Mouse (Mus musculus) liver, embryonic 12.5 days (tissue): ENCODE results near the gene Ddx52. TPM values are rescaled to one million over a fixed set of nuclear protein-coding genes. Genes with fewer than 3 reads are reported as not detected.

Source experiments
- ATAC-seq: fragments of 200-750 bp; cut with Nextera tagmentation; 2 replicates; pipeline ENCODE4 v1.8.0; 2017; ENCODE audit warnings: moderate number of reproducible peaks, mild to moderate bottlenecking, moderate library complexity
- H3K27ac ChIP-seq: fragments of 300-500 bp; sonication (generic); 2 replicates; pipeline ENCODE4 v1.5.1; 2016; ENCODE audit warnings: mild to moderate bottlenecking
- H3K27me3 ChIP-seq: fragments of 300-500 bp; sonication (generic); replicated peaks from 2 replicates; pipeline ENCODE4 v1.6.1; 2016; ENCODE audit warnings: mild to moderate bottlenecking, moderate library complexity
- H3K36me3 ChIP-seq: fragments of 300-500 bp; sonication (generic); 2 replicates; pipeline ENCODE4 v1.6.1; 2016; ENCODE audit warnings: mild to moderate bottlenecking, moderate library complexity
- H3K4me1 ChIP-seq: fragments of 300-500 bp; sonication (generic); 2 replicates; pipeline ENCODE4 v1.6.1; 2016
- H3K4me2 ChIP-seq: fragments of 300-500 bp; sonication (generic); 2 replicates; pipeline ENCODE4 v1.6.1; 2016; ENCODE audit warnings: mild to moderate bottlenecking, moderate library complexity
- H3K4me3 ChIP-seq: fragments of 300-500 bp; sonication (generic); 2 replicates; pipeline ENCODE4 v1.5.1; 2016; ENCODE audit warnings: mild to moderate bottlenecking, moderate library complexity
- H3K9ac ChIP-seq: fragments of 300-500 bp; sonication (generic); 2 replicates; pipeline ENCODE4 v1.6.1; 2016; ENCODE audit warnings: mild to moderate bottlenecking, moderate library complexity
- H3K9me3 ChIP-seq: fragments of 300-500 bp; sonication (generic); replicated peaks from 2 replicates; pipeline ENCODE4 v1.6.1; 2016; ENCODE audit warnings: mild to moderate bottlenecking, moderate library complexity
- WGBS: fragments of 180-500 bp; shearing (Covaris S2); methylation state at CpG from one replicate; pipeline ENCODE4 v1.1.7; 2016; ENCODE audit not compliant: insufficient replicate concordance; 5-methylcytosine and 5-hydroxymethylcytosine counted together
- polyA plus RNA-seq: library from polyadenylated mRNA; unstranded; fragments of >200 nt; fragmentation: Nextera tagmentation; extraction: Ambion mirVana; gene quantifications from 2 replicates; pipeline ENCODE4 v1.2.1, GENCODE M21; 2016

Gene Ddx52
- polyA plus RNA-seq, 1 experiment from 2014 or later: 27.4 TPM

- H3K36me3 ChIP-seq: peaks cover 93% of the 10 kb centered on the region
- H3K9ac ChIP-seq: no peak overlapping the region
- H3K27ac ChIP-seq: no peak overlapping the region
- ATAC-seq: no peak
- no peaks in the 10 kb centered on the region for H3K4me1 ChIP-seq
- no peak overlapping the region for H3K4me2 ChIP-seq
- H3K27me3 ChIP-seq: no peaks in the 10 kb centered on the region
- no peaks in the 10 kb centered on the region for H3K9me3 ChIP-seq
- 78% methylated on average over 4 of the region's 4 CpGs for WGBS
- no peak overlapping the region for H3K4me3 ChIP-seq
These were observed 57.6 kb downstream of the Ddx52 start for GRCm38 (mm10) chr11:83999411-83999915.

DNA sequence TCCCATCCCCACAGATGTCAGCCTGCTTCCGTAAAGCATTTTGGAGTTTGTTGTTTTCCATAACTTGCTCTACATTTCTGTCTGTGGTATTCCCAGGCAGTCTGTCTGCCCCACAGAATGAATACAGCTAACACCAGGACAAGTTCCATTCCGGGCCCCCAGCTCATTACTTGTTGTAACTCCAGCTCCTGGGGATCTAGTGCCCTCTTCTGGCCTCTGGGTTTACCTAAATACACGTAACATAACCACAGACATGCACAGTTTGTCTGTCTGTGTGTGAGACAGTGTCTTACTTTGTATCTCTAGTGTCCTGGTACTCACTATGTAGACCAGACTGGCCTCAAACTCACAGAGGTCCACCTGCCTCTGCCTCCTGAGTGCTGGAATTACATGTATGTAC lies 59.4 kb downstream of the Ddx52 start:
- H3K36me3 ChIP-seq: peaks cover 92% of the 10 kb centered on the region
- no peaks in the 10 kb centered on the region for H3K27me3 ChIP-seq
- ATAC-seq: no peak
- no peak overlapping the region for H3K9ac ChIP-seq
- WGBS: 90% methylated on average over 3 of the region's 3 CpGs
- H3K9me3 ChIP-seq: no peaks in the 10 kb centered on the region
- no peak overlapping the region for H3K4me2 ChIP-seq
- H3K27ac ChIP-seq: no peak overlapping the region
- H3K4me1 ChIP-seq: no peaks in the 10 kb centered on the region
- no peak overlapping the region for H3K4me3 ChIP-seq

DNA sequence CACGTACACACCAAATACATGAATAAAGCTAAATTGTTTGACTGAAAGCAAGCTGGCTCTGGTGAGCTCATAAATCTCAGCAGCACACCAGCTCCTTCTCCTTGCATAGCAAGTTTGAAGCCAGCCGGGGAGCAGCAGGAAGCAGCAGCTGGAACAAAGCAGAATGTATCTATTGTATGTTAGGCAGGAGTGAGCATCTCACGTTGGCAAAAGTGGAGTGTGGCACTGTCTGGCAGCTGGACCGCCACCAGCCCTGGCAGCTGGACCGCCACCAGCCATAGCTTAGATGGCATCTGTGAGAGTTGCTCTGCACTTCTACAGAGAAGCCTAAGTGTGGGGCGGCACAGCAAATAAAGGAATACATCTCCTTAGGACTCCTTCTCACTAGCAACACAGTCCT lies 62.1 kb downstream of the Ddx52 start:
- H3K36me3 ChIP-seq: peaks cover 88% of the 10 kb centered on the region
- ATAC-seq: no peak
- no peak overlapping the region for H3K27ac ChIP-seq
- 81% methylated on average over 6 of the region's 6 CpGs for WGBS
- no peak overlapping the region for H3K4me3 ChIP-seq
- H3K4me1 ChIP-seq: no peaks in the 10 kb centered on the region
- H3K9me3 ChIP-seq: no peaks in the 10 kb centered on the region
- H3K27me3 ChIP-seq: no peaks in the 10 kb centered on the region
- no peak overlapping the region for H3K4me2 ChIP-seq
- no peak overlapping the region for H3K9ac ChIP-seq

DNA sequence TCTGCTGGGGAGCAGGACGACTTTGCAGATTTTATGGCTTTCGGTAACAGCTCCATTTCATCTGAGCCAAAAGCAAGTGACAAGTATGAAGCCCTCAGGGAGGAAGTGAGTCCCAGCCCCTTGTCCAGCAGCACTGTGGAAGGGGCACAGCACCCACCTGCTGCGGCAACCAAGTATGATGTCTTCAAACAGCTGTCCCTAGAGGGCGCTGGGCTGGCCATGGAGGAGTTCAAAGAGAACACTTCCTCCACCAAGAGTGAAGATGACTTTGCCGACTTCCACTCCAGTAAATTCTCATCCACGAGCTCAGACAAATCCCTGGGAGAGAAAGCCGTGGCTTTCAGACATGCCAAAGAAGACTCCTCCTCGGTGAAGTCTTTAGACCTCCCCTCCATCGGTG lies 67.1 kb downstream of the Ddx52 start:
- 83% methylated on average over 9 of the region's 9 CpGs for WGBS
- Histone ChIP-seq H3K4me2 (no peak overlapping the region), H3K4me1 (no peaks in the 10 kb centered on the region), H3K27ac (no peak overlapping the region), H3K9ac (no peak overlapping the region), H3K27me3 (no peaks in the 10 kb centered on the region), H3K9me3 (no peaks in the 10 kb centered on the region), H3K4me3 (no peak overlapping the region), H3K36me3 (peaks cover 83% of the 10 kb centered on the region)
- no peak for ATAC-seq

DNA sequence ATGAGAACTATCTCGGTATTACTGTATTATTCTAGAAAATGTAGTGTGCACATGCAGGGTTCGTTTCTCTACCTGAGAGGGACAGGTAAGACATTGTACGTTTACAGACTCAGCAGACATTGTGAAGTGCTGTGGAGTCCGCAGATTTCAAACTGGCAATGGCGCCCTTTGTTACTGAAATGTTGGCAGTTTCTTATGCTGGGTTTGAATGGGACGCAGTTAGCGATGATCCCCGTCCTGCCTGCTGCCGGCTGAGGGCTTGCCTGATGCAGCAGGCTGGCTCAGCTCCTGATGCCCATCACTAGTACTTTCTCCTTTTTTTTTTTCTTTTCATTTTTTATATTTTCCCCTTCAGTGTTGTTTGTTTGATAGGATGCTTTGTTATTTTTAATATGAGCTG lies 68.5 kb downstream of the Ddx52 start:
- Histone ChIP-seq H3K4me2 (no peak overlapping the region), H3K27ac (no peak overlapping the region), H3K4me3 (no peak overlapping the region), H3K27me3 (no peaks in the 10 kb centered on the region), H3K9ac (no peak overlapping the region), H3K9me3 (no peaks in the 10 kb centered on the region), H3K36me3 (peaks cover 71% of the 10 kb centered on the region), H3K4me1 (no peaks in the 10 kb centered on the region)
- ATAC-seq: no peak
- WGBS: 85% methylated on average over 9 of the region's 9 CpGs

DNA sequence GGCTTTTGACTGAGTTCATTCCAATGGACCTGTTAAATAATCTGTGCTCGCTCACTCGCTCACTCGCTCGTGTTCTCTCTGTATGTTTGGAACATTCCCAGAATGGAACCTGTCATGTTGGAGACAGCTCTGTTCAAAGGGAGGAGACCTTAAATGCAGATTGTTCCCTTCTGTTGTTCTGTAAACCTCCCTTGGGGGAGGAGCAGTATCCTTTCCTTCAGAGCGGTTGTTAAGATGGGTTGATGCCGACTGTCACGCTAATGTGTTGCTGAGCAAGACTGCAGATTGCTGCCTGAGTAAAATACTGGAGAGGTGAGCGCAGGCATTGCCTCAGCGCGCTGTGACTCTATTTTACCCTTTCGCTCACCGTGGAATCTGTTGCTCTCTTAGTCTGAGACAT lies 69.2 kb downstream of the Ddx52 start:
- Histone ChIP-seq H3K36me3 (peaks cover 65% of the 10 kb centered on the region), H3K9ac (no peak overlapping the region), H3K9me3 (no peaks in the 10 kb centered on the region), H3K27me3 (no peaks in the 10 kb centered on the region), H3K4me3 (no peak overlapping the region), H3K27ac (no peak overlapping the region), H3K4me1 (no peaks in the 10 kb centered on the region), H3K4me2 (no peak overlapping the region)
- WGBS: 72% methylated on average over 12 of the region's 12 CpGs
- no peak for ATAC-seq

- Histone ChIP-seq H3K4me3 (no peak overlapping the region), H3K27me3 (no peaks in the 10 kb centered on the region), H3K9me3 (no peaks in the 10 kb centered on the region), H3K9ac (no peak overlapping the region), H3K27ac (no peak overlapping the region), H3K36me3 (peaks cover 61% of the 10 kb centered on the region), H3K4me2 (no peak overlapping the region), H3K4me1 (no peaks in the 10 kb centered on the region)
- ATAC-seq: no peak
- 71% methylated on average over 2 of the region's 2 CpGs for WGBS
These were observed 69.7 kb downstream of the Ddx52 start for GRCm38 (mm10) chr11:84011576-84011975.

Other genes starting within 250 kb of the Ddx52 start
- 4.5 and 6.1 TPM in 2 replicates for gene Wfdc17, start 238.1 kb upstream of the Ddx52 start, polyA plus RNA-seq
- gene Wfdc18, start 233.0 kb upstream of the Ddx52 start, polyA plus RNA-seq: not detected in 2 replicates
- 3.3 and 4.1 TPM in 2 replicates for gene Wfdc21, start 195.1 kb upstream of the Ddx52 start, polyA plus RNA-seq
- gene Heatr6, start 188.4 kb upstream of the Ddx52 start, polyA plus RNA-seq: 9.7 and 10.4 TPM in 2 replicates
- gene Hnf1b, start 92.0 kb upstream of the Ddx52 start, polyA plus RNA-seq: 2.2 and 2.5 TPM in 2 replicates
- gene Synrg, start 22.4 kb downstream of the Ddx52 start, polyA plus RNA-seq: 10.2 and 11.2 TPM in 2 replicates
- gene Dusp14, start 127.2 kb downstream of the Ddx52 start, polyA plus RNA-seq: 1.1 TPM in 2 replicates
- gene Tada2a, start 187.5 kb downstream of the Ddx52 start, polyA plus RNA-seq: 16.2 and 16.7 TPM in 2 replicates
- 11.8 and 12.6 TPM in 2 replicates for gene Acaca, start 187.6 kb downstream of the Ddx52 start, polyA plus RNA-seq
- not detected in 2 replicates for gene Gm11437, start 225.4 kb downstream of the Ddx52 start, polyA plus RNA-seq